Mouse (Mus musculus): ENCODE measurements around the gene Slc18a3. TPM values are rescaled to one million over a fixed set of nuclear protein-coding genes. Genes with fewer than 3 reads are reported as not detected.

Gene Slc18a3
- polyA plus RNA-seq, 1 experiment from 2014 or later: 0.24 TPM

GRCm38 (mm10) chr14:32446989-32447388 lies 17.7 kb downstream of the Slc18a3 start:
- no peak for ATAC-seq (ENCODE audit: insufficient number of reproducible peaks, insufficient read depth, low FRiP score, low TSS enrichment, low read depth)
- Histone ChIP-seq H3K4me3 (no peak overlapping the region), H3K9ac (no peak overlapping the region), H3K9me3 (no peaks in the 10 kb centered on the region), H3K4me1 (no peaks in the 10 kb centered on the region), H3K36me3 (no peaks in the 10 kb centered on the region), H3K4me2 (no peak overlapping the region), H3K27me3 (peaks cover 12% of the 10 kb centered on the region; the same call in 1 of the 2 replicates), H3K27ac (no peak overlapping the region)
- 85% methylated on average over 6 of the region's 6 CpGs for WGBS

- Histone ChIP-seq H3K27me3 (peaks cover 10% of the 10 kb centered on the region; the same call in 1 of the 2 replicates), H3K4me3 (no peak overlapping the region)
These were observed 21.2 kb downstream of the Slc18a3 start for GRCm38 (mm10) chr14:32443446-32443845.

GRCm38 (mm10) chr14:32439744-32440143 lies 24.9 kb downstream of the Slc18a3 start:
- H3K36me3 ChIP-seq: no peaks in the 10 kb centered on the region
- peaks cover 10% of the 10 kb centered on the region; the same call in 1 of the 2 replicates for H3K27me3 ChIP-seq
- H3K27ac ChIP-seq: no peak overlapping the region
- no peaks in the 10 kb centered on the region for H3K9me3 ChIP-seq
- 45% methylated on average over 3 of the region's 3 CpGs for WGBS
- no peak for ATAC-seq (ENCODE audit: insufficient number of reproducible peaks, insufficient read depth, low FRiP score, low TSS enrichment, low read depth)
- H3K9ac ChIP-seq: no peak overlapping the region
- no peak overlapping the region for H3K4me3 ChIP-seq
- no peak overlapping the region for H3K4me2 ChIP-seq
- H3K4me1 ChIP-seq: peaks cover 3% of the 10 kb centered on the region

More at GRCm38 (mm10) chr14:32443446-32443845, 21.2 kb downstream of the Slc18a3 start:
- Histone ChIP-seq H3K36me3 (no peaks in the 10 kb centered on the region), H3K9me3 (no peaks in the 10 kb centered on the region), H3K27ac (no peak overlapping the region), H3K9ac (no peak overlapping the region), H3K4me2 (no peak overlapping the region), H3K4me1 (no peaks in the 10 kb centered on the region; the same call in 1 of the 2 replicates)
- WGBS: 7% methylated on average over 8 of the region's 8 CpGs
- ATAC-seq (ENCODE audit: insufficient number of reproducible peaks, insufficient read depth, low FRiP score, low TSS enrichment, low read depth): no peak

GRCm38 (mm10) chr14:32439316-32439715 lies 25.3 kb downstream of the Slc18a3 start:
- Histone ChIP-seq H3K4me1 (peaks cover 3% of the 10 kb centered on the region), H3K4me2 (no peak overlapping the region), H3K9me3 (no peaks in the 10 kb centered on the region), H3K36me3 (no peaks in the 10 kb centered on the region), H3K27me3 (peaks cover 10% of the 10 kb centered on the region; the same call in 1 of the 2 replicates), H3K9ac (no peak overlapping the region), H3K4me3 (no peak overlapping the region), H3K27ac (no peak overlapping the region)
- WGBS: 65% methylated on average over 5 of the region's 5 CpGs
- ATAC-seq (ENCODE audit: insufficient number of reproducible peaks, insufficient read depth, low FRiP score, low TSS enrichment, low read depth): no peak

GRCm38 (mm10) chr14:32437352-32437793 lies 27.3 kb downstream of the Slc18a3 start:
- WGBS: 20% methylated on average over 5 of the region's 5 CpGs
- Histone ChIP-seq H3K4me3 (no peak overlapping the region), H3K27ac (no peak overlapping the region), H3K4me1 (peaks cover 3% of the 10 kb centered on the region), H3K36me3 (no peaks in the 10 kb centered on the region), H3K4me2 (no peak overlapping the region), H3K27me3 (0 out of 2 replicates have a peak, but pooled peaks cover 1% of the 10 kb centered on the region), H3K9me3 (no peaks in the 10 kb centered on the region), H3K9ac (no peak overlapping the region)
- no peak for ATAC-seq (ENCODE audit: insufficient number of reproducible peaks, insufficient read depth, low FRiP score, low TSS enrichment, low read depth)

- Histone ChIP-seq H3K27ac (no peak overlapping the region), H3K9me3 (no peaks in the 10 kb centered on the region), H3K4me2 (no peak overlapping the region), H3K4me1 (no peaks in the 10 kb centered on the region), H3K4me3 (no peak overlapping the region), H3K27me3 (peaks cover 3% of the 10 kb centered on the region; the same call in 1 of the 2 replicates), H3K9ac (no peak overlapping the region), H3K36me3 (no peaks in the 10 kb centered on the region)
- no peak for ATAC-seq (ENCODE audit: insufficient number of reproducible peaks, insufficient read depth, low FRiP score, low TSS enrichment, low read depth)
- 58% methylated on average over 8 of the region's 8 CpGs for WGBS
These were observed 35.5 kb downstream of the Slc18a3 start for GRCm38 (mm10) chr14:32429030-32429602.

- H3K36me3 ChIP-seq: no peaks in the 10 kb centered on the region
- H3K4me2 ChIP-seq: no peak overlapping the region
- WGBS: 89% methylated on average over 7 of the region's 7 CpGs
- no peak for ATAC-seq (ENCODE audit: insufficient number of reproducible peaks, insufficient read depth, low FRiP score, low TSS enrichment, low read depth)
- H3K9me3 ChIP-seq: no peaks in the 10 kb centered on the region
- no peak overlapping the region for H3K27ac ChIP-seq
- H3K4me3 ChIP-seq: no peak overlapping the region
- peaks cover 10% of the 10 kb centered on the region for H3K27me3 ChIP-seq
- no peaks in the 10 kb centered on the region for H3K4me1 ChIP-seq
- H3K9ac ChIP-seq: no peak overlapping the region
These were observed 40.7 kb downstream of the Slc18a3 start for GRCm38 (mm10) chr14:32423946-32424345.

GRCm38 (mm10) chr14:32418747-32419146 lies 45.9 kb downstream of the Slc18a3 start:
- Histone ChIP-seq H3K27ac (no peak overlapping the region), H3K9me3 (no peaks in the 10 kb centered on the region), H3K36me3 (no peaks in the 10 kb centered on the region), H3K9ac (no peak overlapping the region), H3K27me3 (peaks cover 4% of the 10 kb centered on the region), H3K4me2 (no peak overlapping the region), H3K4me1 (no peaks in the 10 kb centered on the region), H3K4me3 (no peak overlapping the region)
- no peak for ATAC-seq (ENCODE audit: insufficient number of reproducible peaks, insufficient read depth, low FRiP score, low TSS enrichment, low read depth)
- WGBS: 85% methylated on average over 11 of the region's 11 CpGs

Other genes starting within 250 kb of the Slc18a3 start
- 20.9 and 22.4 TPM in 2 replicates for gene Ogdhl, start 142.8 kb downstream of the Slc18a3 start, polyA plus RNA-seq (2015; fragmentation: Nextera tagmentation; extraction: Ambion mirVana)
- gene 1700024G13Rik, start 76.5 kb downstream of the Slc18a3 start, polyA plus RNA-seq (2015; fragmentation: Nextera tagmentation; extraction: Ambion mirVana): not detected in 2 replicates
- gene Chat, start 1.1 kb upstream of the Slc18a3 start, polyA plus RNA-seq (2015; fragmentation: Nextera tagmentation; extraction: Ambion mirVana): 0.46 TPM in 1 of 2 replicates, not detected in the other
- 24.3 and 25.0 TPM in 2 replicates for gene Ercc6, start 48.7 kb upstream of the Slc18a3 start, polyA plus RNA-seq (2015; fragmentation: Nextera tagmentation; extraction: Ambion mirVana)
- 0.54 and 0.87 TPM in 2 replicates for gene Prrxl1, start 134.6 kb upstream of the Slc18a3 start, polyA plus RNA-seq (2015; fragmentation: Nextera tagmentation; extraction: Ambion mirVana)
- gene 3425401B19Rik, start 220.4 kb upstream of the Slc18a3 start, polyA plus RNA-seq (2015; fragmentation: Nextera tagmentation; extraction: Ambion mirVana): 0.04 and 0.17 TPM in 2 replicates